Mouse (Mus musculus): ENCODE results near the gene Acvr2b. TPM values are rescaled to one million over a fixed set of nuclear protein-coding genes. Genes with fewer than 3 reads are reported as not detected.

The Acvr2b gene
- polyA plus RNA-seq (2014; fragmentation: Nextera tagmentation; extraction: Ambion mirVana) = 15.8 and 16.4 TPM in 2 replicates

DNA sequence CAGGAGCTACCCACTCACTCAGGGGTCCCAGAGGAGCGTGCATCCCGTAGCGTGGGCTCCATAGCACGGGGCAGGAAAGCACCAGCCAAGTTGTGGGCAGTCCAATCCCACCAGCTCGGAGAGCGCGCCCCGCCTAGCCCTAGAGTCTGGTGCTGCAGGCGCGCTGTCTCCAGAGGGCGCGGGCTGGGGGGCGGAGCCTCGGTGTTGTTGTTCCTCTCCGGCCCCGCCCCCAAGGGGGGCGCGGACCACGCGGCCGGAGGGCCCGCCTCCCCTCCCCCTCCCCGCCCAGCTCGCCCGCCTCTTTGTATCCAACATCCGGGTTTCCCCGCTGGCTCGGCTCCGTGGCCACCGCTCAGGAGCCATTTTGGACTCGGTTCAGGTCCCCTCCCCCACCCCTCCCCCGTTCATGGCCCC is at the start of gene Acvr2b:
TSS of gene Acvr2b (plus strand) at position 318 of the 414 bp plus-strand sequence.
- under 1% methylated on average over 32 of the region's 32 CpGs for WGBS
- Histone ChIP-seq H3K4me1 (replicated peaks; ENCODE audit: control insufficient read depth, insufficient read depth, low read length) (peaks cover 9% of the 10 kb centered on the region; the same call in 1 of the 2 replicates), H3K27ac (ENCODE audit: low read depth, low read length) (peak within 1 kb of the TSS; percentile 88), H3K9me3 (ENCODE audit: control insufficient read depth, low read length) (no peaks in the 10 kb centered on the region), H3K27me3 (replicated peaks; ENCODE audit: control insufficient read depth, insufficient read depth, low read length) (peaks cover 13% of the 10 kb centered on the region), H3K36me3 (ENCODE audit: control insufficient read depth, insufficient read depth, low read length) (no peaks in the 10 kb centered on the region), H3K4me3 (ENCODE audit: low read depth, low read length) (peak within 1 kb of the TSS; percentile 70), H3K4me2 (peak within 1 kb of the TSS; percentile 97), H3K9ac (ENCODE audit: low read depth, low read length) (peak within 1 kb of the TSS; percentile 92)
- ATAC-seq (replicated peaks; ENCODE audit: low FRiP score) (peak; percentile 93), DNase-seq (ENCODE audit: low spot score) (peak; percentile 93)

DNA sequence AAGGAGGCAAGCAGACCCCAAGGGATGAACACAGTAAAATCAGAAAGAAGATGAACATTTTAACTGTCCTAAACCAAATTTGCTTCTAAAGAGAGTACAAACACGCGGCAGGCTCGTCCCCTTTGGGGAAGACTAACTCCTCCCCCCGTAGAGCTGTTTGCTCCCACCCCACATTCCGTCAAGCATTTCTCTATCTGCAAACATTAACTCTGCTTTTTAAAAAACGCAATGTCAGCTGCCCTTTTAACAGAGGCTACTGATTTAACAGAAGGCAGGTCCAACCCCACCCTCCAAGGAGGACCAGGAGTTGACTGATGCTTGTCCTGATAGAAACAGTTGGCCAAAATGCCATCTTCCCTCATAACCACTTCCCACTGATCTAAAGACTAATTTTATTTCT is 48.0 kb upstream of the Acvr2b start:
- Histone ChIP-seq H3K36me3 (ENCODE audit: control insufficient read depth, insufficient read depth, low read length) (peaks cover 4% of the 10 kb centered on the region; the same call in 1 of the 2 replicates), H3K27ac (ENCODE audit: low read depth, low read length) (no peak overlapping the region), H3K4me3 (ENCODE audit: low read depth, low read length) (no peak overlapping the region), H3K27me3 (replicated peaks; ENCODE audit: control insufficient read depth, insufficient read depth, low read length) (no peaks in the 10 kb centered on the region), H3K4me2 (no peak overlapping the region), H3K9ac (ENCODE audit: low read depth, low read length) (no peak overlapping the region), H3K9me3 (ENCODE audit: control insufficient read depth, low read length) (no peaks in the 10 kb centered on the region), H3K4me1 (replicated peaks; ENCODE audit: control insufficient read depth, insufficient read depth, low read length) (no peaks in the 10 kb centered on the region; the same call in 1 of the 2 replicates)
- WGBS = 69% methylated on average over 6 of the region's 6 CpGs
- ATAC-seq (replicated peaks; ENCODE audit: low FRiP score) (no peak), DNase-seq (ENCODE audit: low spot score) (no peak)

GRCm38 (mm10) chr9:119355943-119356342 is 46.0 kb upstream of the Acvr2b start:
- Histone ChIP-seq H3K27me3 (replicated peaks; ENCODE audit: control insufficient read depth, insufficient read depth, low read length) (no peaks in the 10 kb centered on the region), H3K4me2 (no peak overlapping the region), H3K9ac (ENCODE audit: low read depth, low read length) (no peak overlapping the region), H3K27ac (ENCODE audit: low read depth, low read length) (no peak overlapping the region), H3K36me3 (ENCODE audit: control insufficient read depth, insufficient read depth, low read length) (peaks cover 2% of the 10 kb centered on the region; the same call in 1 of the 2 replicates), H3K4me3 (ENCODE audit: low read depth, low read length) (no peak overlapping the region), H3K4me1 (replicated peaks; ENCODE audit: control insufficient read depth, insufficient read depth, low read length) (no peaks in the 10 kb centered on the region; the same call in 1 of the 2 replicates), H3K9me3 (ENCODE audit: control insufficient read depth, low read length) (no peaks in the 10 kb centered on the region)
- no peak for ATAC-seq (replicated peaks; ENCODE audit: low FRiP score)
- no peak for DNase-seq (ENCODE audit: low spot score)
- WGBS = 75% methylated on average over 6 of the region's 6 CpGs

GRCm38 (mm10) chr9:119357331-119358057 is 44.4 kb upstream of the Acvr2b start, which contains the start of gene Xylb:
Gene Xylb, plus strand, starts transcription at chr9:119357381.
- Histone ChIP-seq H3K36me3 (ENCODE audit: control insufficient read depth, insufficient read depth, low read length) (no peaks in the 10 kb centered on the region), H3K9me3 (ENCODE audit: control insufficient read depth, low read length) (no peaks in the 10 kb centered on the region), H3K4me2 (peak within 1 kb of the TSS; percentile 88), H3K4me3 (ENCODE audit: low read depth, low read length) (peak within 1 kb of the TSS; percentile 72), H3K27ac (ENCODE audit: low read depth, low read length) (0 out of 2 replicates have a peak within 1 kb of the TSS, but pooled peaks have one; percentile 35), H3K4me1 (replicated peaks; ENCODE audit: control insufficient read depth, insufficient read depth, low read length) (no peaks in the 10 kb centered on the region; the same call in 1 of the 2 replicates), H3K9ac (ENCODE audit: low read depth, low read length) (peak within 1 kb of the TSS; percentile 83), H3K27me3 (replicated peaks; ENCODE audit: control insufficient read depth, insufficient read depth, low read length) (no peaks in the 10 kb centered on the region)
- peak; percentile 89 for ATAC-seq (replicated peaks; ENCODE audit: low FRiP score)
- DNase-seq (ENCODE audit: low spot score) = peak; percentile 82
- WGBS = 2% methylated on average over 65 of the region's 65 CpGs

- H3K9me3 ChIP-seq (ENCODE audit: control insufficient read depth, low read length) = no peaks in the 10 kb centered on the region
Measured at GRCm38 (mm10) chr9:119358058-119358429, 43.9 kb upstream of the Acvr2b start.

DNA sequence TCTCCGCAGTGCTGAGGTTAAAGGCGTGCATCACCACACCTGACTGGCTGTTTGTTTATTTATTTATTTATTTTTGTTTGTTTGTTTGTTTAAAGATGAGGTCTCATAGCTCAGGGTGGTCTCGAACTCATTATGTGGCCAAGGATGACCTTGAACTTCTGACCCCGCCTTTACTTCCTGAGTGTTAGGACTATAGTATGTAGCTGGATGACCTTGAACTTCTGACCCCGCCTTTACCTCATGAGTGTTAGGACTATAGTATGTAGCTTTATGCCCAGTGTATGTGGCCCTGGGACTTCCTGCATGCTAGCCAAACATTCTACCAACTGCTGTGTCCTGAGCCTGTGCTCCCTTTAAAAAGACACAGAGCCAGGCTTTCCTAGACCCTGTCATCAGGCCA is 40.5 kb upstream of the Acvr2b start:
- no peak for DNase-seq (ENCODE audit: low spot score)
- Histone ChIP-seq H3K4me3 (ENCODE audit: low read depth, low read length) (no peak overlapping the region), H3K36me3 (ENCODE audit: control insufficient read depth, insufficient read depth, low read length) (no peaks in the 10 kb centered on the region), H3K9me3 (ENCODE audit: control insufficient read depth, low read length) (no peaks in the 10 kb centered on the region), H3K27me3 (replicated peaks; ENCODE audit: control insufficient read depth, insufficient read depth, low read length) (no peaks in the 10 kb centered on the region), H3K4me2 (no peak overlapping the region), H3K4me1 (replicated peaks; ENCODE audit: control insufficient read depth, insufficient read depth, low read length) (no peaks in the 10 kb centered on the region; the same call in 1 of the 2 replicates), H3K27ac (ENCODE audit: low read depth, low read length) (no peak overlapping the region), H3K9ac (ENCODE audit: low read depth, low read length) (no peak overlapping the region)
- ATAC-seq (replicated peaks; ENCODE audit: low FRiP score) = no peak
- WGBS = 86% methylated on average over 5 of the region's 5 CpGs

More at GRCm38 (mm10) chr9:119358058-119358429, 43.9 kb upstream of the Acvr2b start:
- no peaks in the 10 kb centered on the region for H3K36me3 ChIP-seq (ENCODE audit: control insufficient read depth, insufficient read depth, low read length)
- WGBS = 46% methylated on average over 9 of the region's 9 CpGs
- no peaks in the 10 kb centered on the region; the same call in 1 of the 2 replicates for H3K4me1 ChIP-seq (replicated peaks; ENCODE audit: control insufficient read depth, insufficient read depth, low read length)
- DNase-seq (ENCODE audit: low spot score) (no peak), ATAC-seq (replicated peaks; ENCODE audit: low FRiP score) (no peak)
- H3K9ac ChIP-seq (ENCODE audit: low read depth, low read length) = peak overlapping the region; percentile 83
- peak overlapping the region; percentile 72 for H3K4me3 ChIP-seq (ENCODE audit: low read depth, low read length)
- peak overlapping the region; percentile 88 for H3K4me2 ChIP-seq
- no peak overlapping the region for H3K27ac ChIP-seq (ENCODE audit: low read depth, low read length)
- no peaks in the 10 kb centered on the region for H3K27me3 ChIP-seq (replicated peaks; ENCODE audit: control insufficient read depth, insufficient read depth, low read length)

DNA sequence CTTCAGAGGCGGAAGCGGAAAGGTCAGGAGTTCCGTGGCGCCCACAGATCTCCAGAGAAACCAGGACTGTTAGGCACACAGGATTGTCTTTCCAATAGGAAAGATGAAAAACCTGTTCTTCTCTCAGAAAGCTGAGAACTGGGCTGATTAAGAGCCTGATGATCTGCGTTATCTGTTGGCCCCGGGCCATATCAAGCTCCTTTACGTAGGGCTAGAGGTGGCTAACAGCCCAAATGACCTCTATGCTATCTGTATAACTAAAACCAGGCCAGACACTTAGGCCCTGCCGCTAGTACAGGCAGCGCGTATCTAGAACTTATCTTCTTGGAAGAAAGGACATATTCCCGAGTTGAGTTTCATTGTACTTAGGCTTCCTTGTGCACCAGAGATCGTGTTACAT is 38.7 kb upstream of the Acvr2b start:
- H3K36me3 ChIP-seq (ENCODE audit: control insufficient read depth, insufficient read depth, low read length) = no peaks in the 10 kb centered on the region
- no peaks in the 10 kb centered on the region for H3K9me3 ChIP-seq (ENCODE audit: control insufficient read depth, low read length)
- ATAC-seq (replicated peaks; ENCODE audit: low FRiP score) (no peak), DNase-seq (ENCODE audit: low spot score) (no peak)
- 79% methylated on average over 12 of the region's 12 CpGs for WGBS
- no peak overlapping the region for H3K4me2 ChIP-seq
- H3K4me1 ChIP-seq (replicated peaks; ENCODE audit: control insufficient read depth, insufficient read depth, low read length) = no peaks in the 10 kb centered on the region
- H3K27ac ChIP-seq (ENCODE audit: low read depth, low read length) = no peak overlapping the region
- no peaks in the 10 kb centered on the region for H3K27me3 ChIP-seq (replicated peaks; ENCODE audit: control insufficient read depth, insufficient read depth, low read length)
- no peak overlapping the region for H3K9ac ChIP-seq (ENCODE audit: low read depth, low read length)
- no peak overlapping the region for H3K4me3 ChIP-seq (ENCODE audit: low read depth, low read length)

DNA sequence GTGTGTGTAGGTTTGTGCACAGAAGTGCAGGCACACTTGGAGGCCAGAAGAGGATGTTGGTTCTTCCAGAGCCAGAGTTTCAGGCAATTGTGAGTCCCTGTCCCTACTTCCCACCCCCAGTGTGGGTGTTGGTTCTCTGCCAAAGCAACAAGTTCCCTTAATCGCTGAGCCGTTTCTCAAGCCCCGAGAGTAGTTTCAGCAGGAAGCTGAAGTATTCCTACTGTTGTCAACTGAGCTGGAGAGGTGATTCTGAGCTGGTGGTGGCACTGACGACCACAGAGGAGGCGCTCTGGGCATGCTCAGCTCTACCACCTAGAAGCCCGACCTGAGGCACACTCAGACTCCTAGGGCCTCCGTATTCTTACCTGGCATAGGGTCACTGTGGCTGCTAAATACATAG is 36.6 kb upstream of the Acvr2b start, which contains the start of gene Slc22a14:
TSS of gene Slc22a14 (minus strand) at position 270 of the 400 bp plus-strand sequence.
- Histone ChIP-seq H3K27me3 (replicated peaks; ENCODE audit: control insufficient read depth, insufficient read depth, low read length) (no peaks in the 10 kb centered on the region), H3K4me3 (ENCODE audit: low read depth, low read length) (no peak within 1 kb of the TSS), H3K4me2 (no peak within 1 kb of the TSS), H3K27ac (ENCODE audit: low read depth, low read length) (no peak within 1 kb of the TSS), H3K9ac (ENCODE audit: low read depth, low read length) (no peak within 1 kb of the TSS), H3K36me3 (ENCODE audit: control insufficient read depth, insufficient read depth, low read length) (peaks cover 2% of the 10 kb centered on the region; the same call in 1 of the 2 replicates), H3K9me3 (ENCODE audit: control insufficient read depth, low read length) (no peaks in the 10 kb centered on the region), H3K4me1 (replicated peaks; ENCODE audit: control insufficient read depth, insufficient read depth, low read length) (no peaks in the 10 kb centered on the region)
- DNase-seq (ENCODE audit: low spot score) = no peak
- no peak for ATAC-seq (replicated peaks; ENCODE audit: low FRiP score)
- WGBS = 76% methylated on average over 7 of the region's 7 CpGs
